Mouse (Mus musculus): ENCODE measurements around the gene A730061H03Rik. TPM values are rescaled to one million over a fixed set of nuclear protein-coding genes. Genes with fewer than 3 reads are reported as not detected.

Gene A730061H03Rik
- polyA plus RNA-seq (2012; rRNA removed), result 0.86 and 1.7 TPM in 2 replicates

DNA sequence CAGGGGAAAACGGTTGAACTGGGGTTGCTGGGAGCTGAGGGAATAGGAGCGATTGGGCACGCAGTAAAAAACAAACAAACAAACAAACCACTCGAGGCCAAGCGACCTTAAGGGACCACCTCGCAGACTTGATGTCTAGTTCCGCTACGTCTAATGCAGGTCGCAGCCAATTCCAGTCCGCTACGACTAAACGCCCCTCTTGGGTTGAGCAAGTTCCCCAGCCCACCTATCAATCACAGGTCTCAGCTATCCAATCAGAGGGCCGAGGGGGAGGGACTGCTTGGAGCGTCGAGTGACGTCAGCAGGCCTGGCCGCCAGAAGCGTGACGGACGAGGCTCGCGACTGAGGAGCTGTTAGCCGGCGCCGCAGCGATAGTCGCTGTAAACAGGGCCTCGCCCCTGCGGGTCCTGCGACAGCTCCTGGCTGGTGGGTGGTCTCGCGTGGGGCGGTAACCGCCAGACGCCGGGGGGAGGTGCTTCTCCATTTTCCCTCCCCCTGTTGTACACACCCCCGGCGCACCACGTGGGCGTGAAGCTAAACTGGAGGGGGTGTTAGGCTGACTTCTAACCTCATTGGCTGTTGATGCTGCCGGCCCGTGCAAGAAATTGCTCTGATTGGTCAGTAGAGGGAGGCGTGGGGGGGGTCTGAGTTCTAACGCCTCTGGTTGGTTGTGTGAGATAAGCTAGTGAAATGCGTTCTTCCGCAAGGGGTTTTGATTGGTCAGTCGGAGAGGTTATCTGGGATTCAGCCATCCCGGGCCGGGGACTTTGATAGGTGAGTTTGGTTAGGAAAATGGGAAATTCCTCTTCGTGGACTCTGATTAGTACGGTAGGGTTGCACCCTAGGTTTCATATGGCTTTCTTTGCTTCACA lies at the start of gene A730061H03Rik:
Gene A730061H03Rik (minus strand): TSS at position 205 of the 872 bp plus-strand sequence.
- H3K27ac ChIP-seq (ENCODE audit: insufficient read depth, low read length), result peak within 1 kb of the TSS; percentile 89
- H3K4me3 ChIP-seq (ENCODE audit: insufficient read depth, low read length), result peak within 1 kb of the TSS; percentile 67
- TF ChIP-seq CTCF (IDR thresholded peaks at IDR 0.05; ENCODE audit: extremely low read depth, insufficient read depth, low read length) (no peak), POLR2A (IDR thresholded peaks at IDR 0.05; ENCODE audit: extremely low read depth, insufficient read depth, low read length) (peak; percentile 95)
- peaks cover 3% of the 10 kb centered on the region; the same call in 1 of the 2 replicates for H3K4me1 ChIP-seq (ENCODE audit: control insufficient read depth, insufficient read depth, low read length)

DNA sequence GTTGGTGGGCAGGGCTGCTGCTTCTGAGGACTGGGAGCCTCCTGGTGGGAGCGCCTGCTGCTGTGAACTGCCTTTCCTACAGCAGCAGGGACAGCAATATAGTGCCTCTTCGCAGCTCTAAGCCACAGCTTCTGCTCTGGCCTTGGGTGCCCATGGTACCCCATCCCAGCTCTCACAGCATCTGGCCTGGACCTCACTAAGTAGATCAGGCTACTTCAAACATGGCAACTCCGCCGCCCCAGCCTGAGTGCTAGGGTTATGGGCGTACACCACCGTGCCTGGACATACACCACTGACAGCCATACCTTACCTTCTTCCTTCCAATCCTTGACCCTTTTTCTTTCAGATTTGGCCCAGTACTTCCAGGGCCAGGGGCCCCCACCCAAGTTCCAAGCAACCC lies 48.1 kb upstream of the A730061H03Rik start:
- Histone ChIP-seq H3K4me3 (ENCODE audit: insufficient read depth, low read length) (no peak overlapping the region), H3K4me1 (ENCODE audit: control insufficient read depth, insufficient read depth, low read length) (no peaks in the 10 kb centered on the region), H3K27ac (ENCODE audit: insufficient read depth, low read length) (no peak overlapping the region)
- no peak for TF ChIP-seq CTCF (IDR thresholded peaks at IDR 0.05; ENCODE audit: extremely low read depth, insufficient read depth, low read length)
- TF ChIP-seq POLR2A (IDR thresholded peaks at IDR 0.05; ENCODE audit: extremely low read depth, insufficient read depth, low read length), result no peak

DNA sequence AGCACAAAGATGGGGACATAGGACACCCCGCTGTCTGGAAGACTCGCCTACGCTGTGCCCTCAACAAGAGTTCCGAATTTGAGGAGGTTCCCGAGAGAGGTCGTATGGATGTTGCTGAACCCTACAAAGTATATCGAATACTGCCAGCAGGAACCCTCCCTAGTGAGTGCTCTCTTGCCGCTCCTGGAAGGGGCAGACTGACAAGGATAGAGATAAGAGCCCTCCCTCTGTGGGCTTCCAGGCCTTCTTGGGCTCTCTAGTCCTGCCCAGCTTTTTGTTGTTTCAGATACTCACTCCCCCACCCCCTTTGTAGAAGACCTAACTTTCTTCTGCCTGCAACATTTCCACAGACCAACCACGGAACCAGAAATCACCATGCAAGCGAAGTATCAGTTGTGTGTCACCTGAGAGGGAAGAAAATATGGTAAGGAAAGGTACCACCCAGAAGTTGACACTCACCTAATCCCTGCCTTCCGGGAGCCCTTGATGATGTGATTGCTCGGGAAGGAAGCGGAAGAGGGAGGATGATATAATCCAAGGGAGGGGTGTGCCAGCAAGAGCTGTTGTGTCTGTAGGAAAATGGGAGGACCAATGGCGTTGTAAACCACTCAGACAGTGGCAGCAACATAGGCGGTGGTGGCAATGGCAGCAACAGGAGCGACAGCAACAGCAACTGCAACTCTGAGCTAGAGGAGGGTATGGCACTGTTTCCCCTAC lies 45.7 kb upstream of the A730061H03Rik start:
- TF ChIP-seq CTCF (IDR thresholded peaks at IDR 0.05; ENCODE audit: extremely low read depth, insufficient read depth, low read length), result no peak
- no peak for TF ChIP-seq POLR2A (IDR thresholded peaks at IDR 0.05; ENCODE audit: extremely low read depth, insufficient read depth, low read length)
- Histone ChIP-seq H3K27ac (ENCODE audit: insufficient read depth, low read length) (no peak overlapping the region), H3K4me3 (ENCODE audit: insufficient read depth, low read length) (no peak overlapping the region), H3K4me1 (ENCODE audit: control insufficient read depth, insufficient read depth, low read length) (no peaks in the 10 kb centered on the region)

DNA sequence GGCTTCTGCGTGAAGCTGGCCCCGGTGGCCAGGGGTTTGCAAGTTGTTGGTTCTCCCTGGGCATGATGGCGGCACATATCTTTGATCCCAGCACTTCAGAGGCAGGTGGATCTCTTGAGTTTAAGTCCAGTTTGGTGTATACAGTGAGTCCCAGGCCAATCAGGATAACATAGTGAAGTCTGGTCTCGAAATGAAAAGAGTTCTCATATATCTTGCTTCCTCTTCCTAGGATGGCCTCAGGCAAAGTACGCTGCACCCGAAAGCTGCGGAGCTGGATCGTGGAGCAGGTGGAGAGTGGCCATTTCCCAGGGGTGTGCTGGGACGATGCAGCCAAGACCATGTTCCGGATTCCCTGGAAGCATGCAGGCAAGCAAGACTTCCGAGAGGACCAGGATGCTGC lies 44.6 kb upstream of the A730061H03Rik start:
- TF ChIP-seq CTCF (IDR thresholded peaks at IDR 0.05; ENCODE audit: extremely low read depth, insufficient read depth, low read length) (no peak), POLR2A (IDR thresholded peaks at IDR 0.05; ENCODE audit: extremely low read depth, insufficient read depth, low read length) (no peak)
- no peak overlapping the region for H3K4me3 ChIP-seq (ENCODE audit: insufficient read depth, low read length)
- H3K27ac ChIP-seq (ENCODE audit: insufficient read depth, low read length), result no peak overlapping the region
- no peaks in the 10 kb centered on the region for H3K4me1 ChIP-seq (ENCODE audit: control insufficient read depth, insufficient read depth, low read length)

DNA sequence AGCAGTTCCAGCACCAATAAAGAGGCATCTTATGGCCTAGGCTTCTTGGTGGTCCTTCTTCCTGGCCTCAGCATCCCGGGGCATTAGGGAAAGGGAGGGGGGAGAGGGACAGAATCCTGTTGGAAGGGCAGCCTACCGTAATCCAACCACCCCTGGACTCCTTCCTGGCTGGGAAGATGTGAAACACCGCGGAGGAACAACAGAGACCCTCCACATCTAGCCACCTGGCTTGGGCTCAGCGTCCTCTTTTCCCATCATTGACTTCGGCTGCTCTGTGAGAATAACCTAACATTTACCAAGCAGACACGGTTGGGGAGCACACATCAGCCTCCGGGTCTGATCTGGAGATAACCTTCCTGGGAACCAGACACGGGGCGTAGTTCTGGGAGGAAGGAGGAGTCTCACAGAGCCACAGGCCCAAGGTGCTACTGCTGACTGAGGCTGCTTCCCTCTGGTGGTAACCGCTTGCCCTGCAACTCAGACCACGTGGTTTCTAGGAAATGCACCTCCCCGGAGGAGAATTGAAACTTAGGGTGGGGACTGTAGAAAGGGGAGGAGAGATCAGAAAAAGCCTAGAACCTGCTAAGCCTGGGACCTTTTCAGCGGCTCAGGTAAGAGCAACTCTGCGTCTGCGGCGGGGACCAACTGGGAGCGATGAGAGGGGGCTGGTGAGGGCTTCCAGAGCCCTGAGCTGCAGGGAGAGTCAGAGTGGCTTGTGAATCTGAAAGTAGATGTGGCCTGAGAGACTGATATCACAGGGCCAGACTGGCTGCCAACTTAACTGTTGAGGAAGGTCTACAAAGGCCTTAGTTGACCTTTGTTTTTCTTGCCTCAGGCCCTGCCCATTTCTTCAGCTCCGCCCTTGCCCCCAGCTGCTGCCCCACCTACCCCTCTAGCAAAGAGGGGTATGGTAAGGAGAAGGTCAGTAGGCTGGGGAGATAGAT lies 43.7 kb upstream of the A730061H03Rik start:
- no peak overlapping the region for H3K27ac ChIP-seq (ENCODE audit: insufficient read depth, low read length)
- H3K4me1 ChIP-seq (ENCODE audit: control insufficient read depth, insufficient read depth, low read length), result no peaks in the 10 kb centered on the region
- TF ChIP-seq CTCF (IDR thresholded peaks at IDR 0.05; ENCODE audit: extremely low read depth, insufficient read depth, low read length), result peak; percentile 84
- TF ChIP-seq POLR2A (IDR thresholded peaks at IDR 0.05; ENCODE audit: extremely low read depth, insufficient read depth, low read length), result peak; percentile 31; the same call in 1 of the 2 replicates
- H3K4me3 ChIP-seq (ENCODE audit: insufficient read depth, low read length), result 0 out of 2 replicates have a peak overlapping the region, but pooled peaks have one; percentile 1

DNA sequence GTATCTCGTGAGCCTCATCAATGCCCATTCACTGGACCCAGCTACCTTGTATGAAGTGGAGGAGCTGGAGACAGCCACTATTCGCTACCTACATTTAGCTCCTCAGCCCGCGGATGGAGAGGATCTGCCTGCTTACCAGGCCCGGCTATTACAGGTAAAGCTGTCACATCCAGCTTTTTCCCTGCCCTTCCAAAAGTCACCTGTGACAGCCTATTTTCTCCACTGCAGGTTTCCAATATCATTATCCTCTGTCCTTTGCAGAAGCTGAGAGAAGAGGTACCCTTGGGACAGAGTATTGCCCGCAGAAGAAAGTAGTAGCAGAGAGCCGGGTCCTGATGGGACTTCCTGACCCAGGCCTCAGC lies 43.0 kb upstream of the A730061H03Rik start, which contains the start of gene Irf9:
Gene Irf9 (plus strand): TSS at position 301 of the 362 bp plus-strand sequence.
- H3K27ac ChIP-seq (ENCODE audit: insufficient read depth, low read length), result no peak within 1 kb of the TSS

DNA sequence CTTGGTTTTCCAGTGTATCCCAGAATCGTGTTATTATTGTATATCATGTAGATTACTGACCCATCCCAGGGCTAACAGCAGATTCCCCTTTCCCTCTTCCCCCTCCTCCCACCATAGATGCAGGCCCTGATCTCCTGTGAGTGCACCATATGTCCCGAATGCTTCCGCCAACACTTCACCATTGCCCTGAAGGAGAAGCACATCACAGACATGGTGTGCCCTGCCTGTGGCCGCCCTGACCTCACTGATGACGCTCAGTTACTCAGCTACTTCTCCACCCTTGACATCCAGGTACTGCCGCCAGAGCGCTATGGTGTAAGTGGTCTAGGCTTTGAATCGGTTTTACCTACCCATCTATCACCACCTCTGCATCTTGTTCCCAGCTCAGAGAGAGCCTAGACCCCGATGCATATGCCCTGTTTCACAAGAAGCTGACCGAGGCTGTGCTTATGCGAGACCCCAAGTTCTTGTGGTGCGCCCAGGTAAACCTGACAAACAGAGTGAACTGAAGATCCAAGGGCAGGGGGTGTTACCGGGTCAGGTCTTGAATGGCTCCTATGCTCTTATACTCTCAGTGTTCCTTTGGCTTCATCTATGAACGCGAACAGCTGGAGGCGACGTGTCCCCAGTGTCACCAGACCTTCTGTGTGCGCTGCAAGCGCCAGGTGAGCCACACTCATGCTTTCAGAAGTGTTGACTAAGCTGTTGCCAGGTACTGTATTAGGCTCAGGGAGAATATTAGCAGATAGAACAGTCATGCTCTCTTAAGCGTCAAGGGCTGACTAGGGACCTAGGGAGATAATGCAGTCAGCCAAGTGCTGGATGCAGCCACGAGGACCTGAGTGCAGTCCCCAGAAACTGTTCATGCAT lies 38.5 kb upstream of the A730061H03Rik start:
- TF ChIP-seq CTCF (IDR thresholded peaks at IDR 0.05; ENCODE audit: extremely low read depth, insufficient read depth, low read length) (no peak), POLR2A (IDR thresholded peaks at IDR 0.05; ENCODE audit: extremely low read depth, insufficient read depth, low read length) (no peak)
- Histone ChIP-seq H3K4me3 (ENCODE audit: insufficient read depth, low read length) (no peak overlapping the region), H3K4me1 (ENCODE audit: control insufficient read depth, insufficient read depth, low read length) (no peaks in the 10 kb centered on the region), H3K27ac (ENCODE audit: insufficient read depth, low read length) (no peak overlapping the region)

More for the DNA sequence above, 43.0 kb upstream of the A730061H03Rik start, which contains the start of gene Irf9:
- no peaks in the 10 kb centered on the region for H3K4me1 ChIP-seq (ENCODE audit: control insufficient read depth, insufficient read depth, low read length)
- TF ChIP-seq POLR2A (IDR thresholded peaks at IDR 0.05; ENCODE audit: extremely low read depth, insufficient read depth, low read length) (no peak), CTCF (IDR thresholded peaks at IDR 0.05; ENCODE audit: extremely low read depth, insufficient read depth, low read length) (no peak)
- H3K4me3 ChIP-seq (ENCODE audit: insufficient read depth, low read length), result 0 out of 2 replicates have a peak within 1 kb of the TSS, but pooled peaks have one; percentile 1

DNA sequence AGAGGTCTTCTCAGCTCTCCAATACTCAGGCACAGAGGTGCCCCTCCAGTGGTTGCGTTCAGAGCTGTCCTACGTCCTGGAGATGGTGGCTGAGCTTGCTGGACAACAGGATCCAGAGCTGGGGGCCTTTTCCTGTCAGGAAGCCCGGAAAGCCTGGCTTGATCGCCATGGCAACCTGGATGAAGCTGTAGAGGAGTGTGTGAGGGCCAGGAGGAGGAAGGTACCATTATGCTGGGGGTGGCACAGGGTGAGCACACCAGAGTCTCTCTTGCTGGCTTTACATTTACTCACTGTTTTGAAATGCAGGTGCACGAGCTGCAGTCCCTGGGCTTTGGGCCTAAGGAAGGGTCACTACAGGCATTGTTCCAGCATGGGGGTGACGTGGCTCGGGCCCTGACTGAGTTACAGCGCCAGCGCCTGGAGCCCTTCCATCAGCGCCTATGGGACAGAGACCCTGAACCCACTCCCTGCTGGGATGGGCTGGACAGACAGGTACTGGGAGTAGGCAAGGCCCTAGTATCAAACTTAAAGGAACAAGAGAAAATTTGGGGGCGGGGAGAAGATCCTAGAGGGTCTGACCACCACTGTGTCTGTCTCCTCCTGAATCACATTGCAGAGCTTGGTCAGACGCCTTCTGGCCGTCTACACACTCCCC lies 36.0 kb upstream of the A730061H03Rik start:
- Histone ChIP-seq H3K27ac (ENCODE audit: insufficient read depth, low read length) (no peak overlapping the region), H3K4me3 (ENCODE audit: insufficient read depth, low read length) (no peak overlapping the region), H3K4me1 (ENCODE audit: control insufficient read depth, insufficient read depth, low read length) (no peaks in the 10 kb centered on the region; the same call in 1 of the 2 replicates)
- TF ChIP-seq CTCF (IDR thresholded peaks at IDR 0.05; ENCODE audit: extremely low read depth, insufficient read depth, low read length) (no peak), POLR2A (IDR thresholded peaks at IDR 0.05; ENCODE audit: extremely low read depth, insufficient read depth, low read length) (no peak)
